Mouse (Mus musculus): Measurements from ENCODE around the gene Arhgef39.

GRCm38 (mm10) chr4:43536031-43536430, 36.5 kb upstream of the Arhgef39 start:
- TF ChIP-seq CTCF (IDR thresholded peaks at IDR 0.05) (no peak), EP300 (IDR thresholded peaks at IDR 0.05) (no peak)
